ENCODE assay signal across 30 mouse cellular contexts in genomic region chr2:3775569-3775968, GRCm38 (mm10).
A peak's percentile ranks its signal among the peaks of the same experiment; 100 is the strongest.
DNase-seq lines count a peak whose midpoint lies in the region; ATAC-seq and TF ChIP-seq lines count a peak whose summit lies in the region.
"Had no signal": no experiment of that assay in that cellular context is flagged by ENCODE, and none has a peak within 500 bp of the region (broad histone marks: within the 10 kb centered on the region; RNA-seq: fewer than 3 reads in every experiment).

No protein-coding gene starts in this region.

- WGBS in liver, embryonic 12.5 days (ENCODE audit: insufficient replicate concordance) = 29% methylated on average over 3 of the region's 3 CpGs
- WGBS in midbrain, embryonic 11.5 days = over 99% methylated on average over 3 of the region's 3 CpGs

- no peak overlapping the region for H3K27ac ChIP-seq in liver, embryonic 12.5 days
- no peak overlapping the region for H3K27ac ChIP-seq in midbrain, embryonic 11.5 days (ENCODE audit: low read depth, low read length)
- H3K27ac ChIP-seq: embryonic facial prominence, embryonic 15.5 days; heart, adult 2 months; heart, embryonic 13.5 days; hindbrain, embryonic 13.5 days; layer of hippocampus, adult 2 months; limb, embryonic 10.5 days; neural tube, embryonic 12.5 days; stomach, embryonic 15.5 days had no signal

- ATAC-seq in G1E (ENCODE audit: extremely low read depth, insufficient number of reproducible peaks, low FRiP score, poor library complexity, severe bottlenecking) = peak; percentile 73
- peak; percentile 92 for ATAC-seq in liver, embryonic 12.5 days
- 0 out of 2 replicates have a peak, but pooled peaks have one; percentile 27 for ATAC-seq in megakaryocyte, adult 5-6 weeks (ENCODE audit: poor library complexity, severe bottlenecking)
- no peak for ATAC-seq in midbrain, embryonic 11.5 days (ENCODE audit: low FRiP score)
- ATAC-seq in frontal cortex, adult (ENCODE audit: low TSS enrichment) = no peak
- ATAC-seq: activated CD4-positive, CD25-positive, alpha-beta regulatory T cell, adult 4 months; CD4-positive, CD25-positive, alpha-beta regulatory T cell, adult 4 months; forebrain, embryonic 16.5 days; inflammation-experienced regulatory T-cells, adult 6 months; lung, postnatal 0 days had no signal

- H3K9me3 ChIP-seq in G1E (replicated peaks) = no peaks in the 10 kb centered on the region
- H3K9me3 ChIP-seq in liver, embryonic 12.5 days (replicated peaks) = no peaks in the 10 kb centered on the region
- H3K9me3 ChIP-seq in midbrain, embryonic 11.5 days (ENCODE audit: control insufficient read depth, low read length) = no peaks in the 10 kb centered on the region
- H3K9me3 ChIP-seq: embryonic facial prominence, embryonic 15.5 days; forebrain, embryonic 10.5 days; heart, embryonic 13.5 days; hindbrain, embryonic 13.5 days; limb, embryonic 10.5 days; neural tube, embryonic 12.5 days; stomach, embryonic 15.5 days had no signal

- no peak for DNase-seq in G1E (ENCODE audit: low spot score)
- DNase-seq in c-Kit-positive CD71-positive TER-119-positive erythroid progenitor cells, embryonic 14.5 days (ENCODE audit: low spot score) = peak; percentile 42
- no peak for DNase-seq in midbrain, embryonic 11.5 days (ENCODE audit: low spot score, missing footprints)
- DNase-seq in right cerebral cortex, postnatal 25 days = no peak
- DNase-seq: adrenal gland, postnatal 10 days; cerebellum, adult 9-10 months; gastrocnemius, postnatal 14 days; heart, adult 2 months; kidney, adult 8-10 months; kidney, postnatal 10 days; midbrain, embryonic 14.5 days; retina, postnatal 1 day; thymus, adult 18-20 months; thymus, postnatal 36 days had no signal

- no peak overlapping the region for H3K9ac ChIP-seq in liver, embryonic 12.5 days
- H3K9ac ChIP-seq in midbrain, embryonic 11.5 days (ENCODE audit: low read length) = no peak overlapping the region
- H3K9ac ChIP-seq: embryonic facial prominence, embryonic 15.5 days; heart, embryonic 13.5 days; hindbrain, embryonic 13.5 days; neural tube, embryonic 12.5 days; stomach, embryonic 15.5 days had no signal

- H3K4me2 ChIP-seq in liver, embryonic 12.5 days = no peak overlapping the region
- no peak overlapping the region for H3K4me2 ChIP-seq in midbrain, embryonic 11.5 days
- H3K4me2 ChIP-seq: embryonic facial prominence, embryonic 15.5 days; heart, embryonic 13.5 days; hindbrain, embryonic 13.5 days; neural tube, embryonic 12.5 days; stomach, embryonic 15.5 days had no signal

- no peak for TF ChIP-seq CTCF in G1E (IDR thresholded peaks at IDR 0.05; ENCODE audit: low read depth, low read length)

- H3K27me3 ChIP-seq in G1E (ENCODE audit: insufficient read depth, low read length) = no peaks in the 10 kb centered on the region
- no peaks in the 10 kb centered on the region for H3K27me3 ChIP-seq in liver, embryonic 12.5 days (replicated peaks)
- H3K27me3 ChIP-seq in midbrain, embryonic 11.5 days (ENCODE audit: control insufficient read depth, insufficient read depth, low read length) = no peaks in the 10 kb centered on the region
- H3K27me3 ChIP-seq: embryonic facial prominence, embryonic 15.5 days; heart, embryonic 13.5 days; hindbrain, embryonic 13.5 days; neural tube, embryonic 12.5 days; stomach, embryonic 15.5 days had no signal

- H3K36me3 ChIP-seq in G1E (replicated peaks) = peaks cover 61% of the 10 kb centered on the region
- peaks cover 24% of the 10 kb centered on the region; the same call in 1 of the 2 replicates for H3K36me3 ChIP-seq in liver, embryonic 12.5 days
- no peaks in the 10 kb centered on the region for H3K36me3 ChIP-seq in midbrain, embryonic 11.5 days (ENCODE audit: control insufficient read depth, insufficient read depth, low read length)

- H3K4me1 ChIP-seq in G1E (ENCODE audit: insufficient read depth, low read depth, low read length) = no peaks in the 10 kb centered on the region
- peaks cover 22% of the 10 kb centered on the region for H3K4me1 ChIP-seq in liver, embryonic 12.5 days
- H3K4me1 ChIP-seq in midbrain, embryonic 11.5 days (ENCODE audit: control insufficient read depth, insufficient read depth, low read length) = peaks cover 4% of the 10 kb centered on the region
- H3K4me1 ChIP-seq: embryonic facial prominence, embryonic 15.5 days; hindbrain, embryonic 13.5 days; limb, embryonic 10.5 days; neural tube, embryonic 12.5 days; stomach, embryonic 15.5 days had no signal

- H3K4me3 ChIP-seq in G1E (ENCODE audit: low read depth, low read length) = no peak overlapping the region
- H3K4me3 ChIP-seq in liver, embryonic 12.5 days = no peak overlapping the region
- H3K4me3 ChIP-seq in midbrain, embryonic 11.5 days (ENCODE audit: low read depth, low read length) = no peak overlapping the region
- H3K4me3 ChIP-seq: embryonic facial prominence, embryonic 15.5 days; forebrain, embryonic 10.5 days; heart, adult 2 months; heart, embryonic 13.5 days; hindbrain, embryonic 13.5 days; layer of hippocampus, adult 2 months; limb, embryonic 10.5 days; neural tube, embryonic 12.5 days; stomach, embryonic 15.5 days had no signal

Comparison
In these comparisons a context has a peak if more than half of its experiments do, and no peak if none do; other contexts are left out.
1. ATAC-seq: peak in G1E (single experiment), liver, embryonic 12.5 days (single experiment) and megakaryocyte, adult 5-6 weeks (single experiment); none in midbrain, embryonic 11.5 days (single experiment) and frontal cortex, adult (single experiment).